Mouse (Mus musculus): ENCODE results near the gene Traf7.

The Traf7 gene

DNA sequence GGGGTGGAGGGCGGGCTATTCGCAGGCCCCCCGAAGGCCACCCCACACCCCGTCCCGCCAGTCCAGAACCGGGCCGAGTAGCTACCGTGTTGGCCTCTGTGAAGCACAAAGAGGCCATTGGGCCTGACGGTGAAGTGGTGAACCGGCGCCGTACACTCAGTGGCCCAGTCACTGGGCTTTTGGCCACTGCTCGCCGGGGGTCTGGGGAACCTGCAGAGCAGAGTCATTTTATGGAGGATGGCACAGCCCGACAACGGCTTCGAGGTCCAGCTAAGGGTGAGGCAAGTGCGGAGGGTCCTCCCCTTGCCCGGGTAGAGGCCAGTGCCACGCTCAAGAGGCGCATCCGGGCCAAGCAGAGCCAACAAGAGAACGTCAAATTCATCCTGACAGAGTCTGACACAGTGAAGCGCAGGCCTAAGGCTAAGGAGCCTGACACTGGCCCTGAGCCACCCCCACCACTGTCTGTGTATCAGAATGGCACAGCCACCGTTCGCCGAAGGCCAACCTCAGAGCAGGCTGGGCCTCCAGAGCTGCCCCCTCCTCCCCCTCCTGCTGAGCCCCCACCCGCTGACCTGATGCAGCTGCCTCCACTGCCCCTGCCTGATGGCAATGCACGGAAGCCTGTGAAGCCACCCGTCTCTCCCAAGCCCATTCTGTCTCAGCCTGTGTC is 22.3 kb downstream of the Traf7 start:
- no peak for DNase-seq

DNA sequence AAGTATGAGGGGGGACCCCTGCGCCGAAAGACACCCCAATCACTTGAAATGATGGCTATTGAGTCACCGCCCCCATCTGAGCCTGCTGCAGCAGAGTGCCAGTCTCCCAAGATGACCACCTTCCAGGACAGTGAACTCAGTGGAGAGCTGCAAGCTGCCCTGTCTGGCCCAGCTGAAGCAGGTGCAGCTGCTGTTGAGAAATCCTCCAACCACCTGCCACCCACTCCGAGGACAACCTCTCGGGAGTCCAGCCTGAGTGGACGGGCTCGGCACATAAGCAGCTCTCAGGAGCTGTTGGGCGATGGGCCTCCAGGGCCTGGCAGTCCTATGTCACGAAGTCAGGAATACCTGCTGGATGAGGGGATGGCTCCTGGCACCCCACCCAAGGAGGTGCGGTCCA is 23.7 kb downstream of the Traf7 start:
- no peak for DNase-seq

DNA sequence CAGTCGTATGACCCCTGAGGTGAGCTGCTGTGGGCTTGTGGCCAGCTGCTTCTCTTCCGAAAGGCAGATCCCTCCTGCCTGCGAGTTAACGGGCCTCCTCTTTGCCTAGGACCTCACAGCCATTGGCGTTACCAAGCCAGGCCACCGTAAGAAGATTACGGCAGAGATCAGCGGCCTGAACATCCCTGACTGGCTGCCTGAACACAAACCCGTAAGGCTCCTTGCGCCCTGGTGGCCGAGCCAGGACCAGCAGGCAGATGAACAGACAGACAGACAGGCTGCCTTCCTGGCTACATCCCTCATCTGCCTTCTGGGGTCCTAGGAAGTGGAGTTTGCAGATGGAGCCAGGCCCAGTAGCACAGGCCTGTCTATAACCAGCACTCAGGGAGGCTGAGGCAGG is 25.5 kb downstream of the Traf7 start:
- no peak for DNase-seq

DNA sequence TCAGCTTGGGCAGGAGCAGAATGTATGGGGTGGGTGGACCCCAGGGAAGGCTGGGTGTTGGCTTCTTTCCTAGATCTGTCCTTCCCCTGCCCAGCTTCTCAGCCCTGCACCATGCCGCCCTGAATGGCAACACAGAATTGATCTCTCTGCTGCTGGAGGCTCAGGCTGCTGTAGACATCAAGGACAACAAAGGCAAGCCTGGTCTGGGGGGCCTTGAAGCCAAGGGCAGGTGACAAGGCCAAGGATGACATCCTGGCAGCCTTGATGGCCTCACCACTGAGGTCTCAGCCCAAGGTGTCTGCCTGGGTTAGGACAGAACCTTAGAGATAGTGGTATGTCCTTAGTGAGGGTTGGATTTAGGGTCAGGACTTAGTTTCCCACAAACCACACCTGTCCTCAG is 31.7 kb downstream of the Traf7 start:
- DNase-seq, result no peak

DNA sequence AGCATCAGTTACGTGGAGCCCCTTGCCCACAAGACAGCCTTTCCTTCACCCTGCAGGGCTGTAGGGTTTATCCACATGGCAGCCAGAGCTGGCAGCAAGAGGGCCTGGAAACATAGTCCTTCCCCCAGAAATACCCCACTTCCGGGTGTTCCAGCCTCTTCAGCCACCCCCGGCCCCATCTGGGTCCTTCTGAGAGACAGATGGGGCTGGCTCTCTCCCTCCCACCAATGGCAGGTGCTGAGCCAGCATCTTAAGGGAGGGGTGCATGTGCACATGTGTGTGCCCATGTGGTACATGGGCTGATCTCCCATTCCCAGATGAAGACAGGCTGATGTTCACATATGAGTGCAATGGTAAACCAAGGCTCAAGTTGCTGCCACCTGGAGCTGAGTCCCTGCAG is 32.3 kb downstream of the Traf7 start:
- DNase-seq, result no peak

DNA sequence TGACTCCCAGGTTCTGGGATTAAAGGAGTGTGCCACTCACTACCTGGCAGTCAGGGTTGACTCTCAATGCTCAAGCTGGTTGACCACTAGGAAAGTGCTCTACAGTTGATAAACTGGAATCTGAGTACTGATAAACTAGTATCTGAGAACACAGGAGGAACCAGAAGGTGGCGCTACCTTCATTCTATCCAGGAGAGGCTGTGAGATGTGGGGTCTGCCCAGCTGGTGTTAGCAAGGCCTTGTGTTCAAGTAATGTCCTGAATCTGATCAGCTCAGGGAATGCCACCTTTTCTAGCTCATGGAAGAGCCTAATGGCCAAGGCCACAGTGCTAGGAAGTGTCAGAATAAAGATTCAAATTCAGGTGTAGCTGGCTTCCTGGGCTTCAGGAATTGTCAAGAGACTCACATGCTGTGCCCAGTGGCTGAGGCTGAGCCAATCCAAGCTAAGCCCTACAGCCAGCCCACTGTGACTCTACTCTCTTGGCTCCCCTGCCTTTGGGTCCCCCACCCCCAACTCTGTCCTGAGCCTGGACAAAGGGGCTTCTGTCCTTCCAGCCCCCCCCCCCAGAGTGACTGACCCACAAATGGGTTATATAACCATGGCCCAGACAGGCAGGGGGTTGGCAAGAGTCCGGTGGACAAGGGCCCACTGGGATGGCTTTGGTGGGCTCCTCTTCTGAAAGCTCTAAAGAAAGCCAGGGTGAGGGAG is 33.0 kb downstream of the Traf7 start:
- peak; percentile 51 for DNase-seq

DNA sequence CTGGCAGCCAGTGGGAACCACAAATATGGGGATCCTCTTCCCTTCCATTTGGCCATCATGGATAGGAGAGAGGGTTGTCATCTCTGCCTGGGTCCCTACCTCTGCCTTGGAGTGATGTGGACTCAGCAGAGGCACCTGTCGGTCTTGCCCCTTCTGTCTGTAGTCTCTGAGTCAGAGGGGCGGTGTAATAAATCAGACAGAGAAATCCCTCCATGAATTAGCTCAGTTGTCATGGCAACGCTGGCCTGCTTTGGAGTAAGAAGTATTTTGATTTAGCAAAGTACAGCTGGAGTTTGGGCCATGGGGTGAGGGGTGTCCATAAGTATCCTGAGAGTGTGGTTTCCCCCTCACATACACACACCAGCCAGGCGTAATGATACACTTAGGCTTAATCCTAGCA is 37.3 kb downstream of the Traf7 start:
- DNase-seq, result no peak

DNA sequence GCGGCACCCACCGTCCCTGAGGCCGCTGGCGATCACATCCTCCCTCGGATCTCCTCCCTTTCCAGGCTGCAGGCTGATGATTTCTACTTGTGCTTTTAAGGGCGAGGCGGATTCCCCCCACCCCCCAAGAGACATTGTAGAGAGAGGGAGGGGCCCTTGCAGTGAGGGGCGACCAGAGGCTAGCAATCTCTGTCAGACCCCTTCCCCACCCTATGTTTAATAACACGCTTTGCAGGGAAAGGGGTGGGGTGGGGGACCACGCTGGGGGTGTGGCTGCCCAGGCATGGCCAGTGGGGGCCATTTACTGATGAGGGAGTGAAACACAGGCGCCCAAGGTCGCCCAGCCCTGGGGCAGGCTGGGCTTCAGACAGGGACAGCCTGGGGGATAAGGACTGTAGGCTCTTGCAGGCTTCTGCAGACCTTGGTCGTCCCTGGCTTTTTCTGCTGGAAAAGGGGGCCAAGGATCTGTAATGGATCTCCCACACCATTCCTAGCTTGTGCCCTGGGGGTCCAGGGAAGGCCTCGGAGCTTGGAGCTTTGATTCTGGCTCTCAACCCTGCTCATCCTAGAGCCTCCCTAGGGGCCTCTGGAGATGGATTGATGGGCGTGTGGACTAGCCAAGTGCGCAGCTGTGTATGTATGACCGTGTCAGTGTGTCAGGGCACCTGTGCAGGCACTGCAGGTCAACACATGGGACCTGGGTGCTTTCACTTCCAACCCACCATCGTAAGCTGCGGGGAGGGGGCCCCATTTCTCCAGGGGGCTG is 38.3 kb downstream of the Traf7 start:
- no peak for DNase-seq

DNA sequence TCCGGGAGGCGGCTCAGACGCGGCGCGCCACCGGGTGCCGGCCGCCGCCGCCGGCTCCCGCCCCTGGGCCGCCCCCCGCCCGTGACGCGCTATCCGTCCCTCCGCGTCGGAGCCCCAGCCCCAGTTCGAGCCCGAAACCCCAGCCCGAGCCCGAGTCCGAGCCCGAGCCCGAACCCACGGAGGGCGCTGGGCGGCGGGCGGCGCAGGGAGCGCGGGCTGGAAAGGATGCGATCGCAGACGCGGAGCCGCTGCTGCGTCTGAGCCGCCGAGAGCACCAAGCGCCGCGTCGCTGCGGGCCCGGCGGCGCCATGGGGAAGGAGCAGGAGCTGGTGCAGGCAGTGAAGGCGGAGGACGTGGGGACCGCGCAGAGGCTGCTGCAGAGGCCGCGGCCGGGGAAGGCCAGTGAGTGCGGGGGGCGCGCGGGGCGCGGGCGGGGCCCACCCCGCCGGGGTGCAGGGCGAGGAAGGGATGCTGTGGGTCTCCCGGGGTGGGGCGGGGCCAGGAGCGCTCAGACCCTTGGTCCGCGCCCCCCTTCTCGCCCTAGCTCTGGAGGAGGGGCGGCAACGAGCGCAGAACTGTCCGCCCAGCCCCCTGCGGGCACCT is 39.0 kb downstream of the Traf7 start:
- DNase-seq, result no peak

DNA sequence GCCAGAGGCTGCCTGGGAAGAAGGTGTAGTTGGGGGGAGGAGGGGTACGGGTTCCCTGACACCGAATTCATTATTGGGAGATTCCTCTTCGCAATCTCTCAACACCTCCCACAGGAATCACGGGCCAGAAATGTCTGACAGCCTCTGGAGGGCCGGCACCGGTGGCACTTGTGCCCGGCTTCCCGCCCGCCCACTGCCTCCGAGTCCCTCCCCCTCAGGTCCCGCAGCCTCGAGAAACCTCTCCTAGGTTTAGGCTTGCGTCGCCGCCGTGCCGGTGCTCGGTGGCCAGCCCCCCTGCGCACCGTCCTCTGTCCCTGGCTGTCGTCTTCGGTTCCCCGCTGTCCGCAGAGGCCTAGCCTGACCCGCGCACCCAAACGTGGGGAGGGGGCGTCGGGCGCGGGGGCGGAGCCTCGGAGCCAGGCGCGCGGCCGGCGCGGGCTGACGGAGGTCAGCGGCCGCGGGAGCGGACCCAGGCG is 39.5 kb downstream of the Traf7 start, which contains the start of gene Caskin1:
TSS of gene Caskin1 (plus strand) at position 416 of the 476 bp plus-strand sequence.
- DNase-seq, result no peak

DNA sequence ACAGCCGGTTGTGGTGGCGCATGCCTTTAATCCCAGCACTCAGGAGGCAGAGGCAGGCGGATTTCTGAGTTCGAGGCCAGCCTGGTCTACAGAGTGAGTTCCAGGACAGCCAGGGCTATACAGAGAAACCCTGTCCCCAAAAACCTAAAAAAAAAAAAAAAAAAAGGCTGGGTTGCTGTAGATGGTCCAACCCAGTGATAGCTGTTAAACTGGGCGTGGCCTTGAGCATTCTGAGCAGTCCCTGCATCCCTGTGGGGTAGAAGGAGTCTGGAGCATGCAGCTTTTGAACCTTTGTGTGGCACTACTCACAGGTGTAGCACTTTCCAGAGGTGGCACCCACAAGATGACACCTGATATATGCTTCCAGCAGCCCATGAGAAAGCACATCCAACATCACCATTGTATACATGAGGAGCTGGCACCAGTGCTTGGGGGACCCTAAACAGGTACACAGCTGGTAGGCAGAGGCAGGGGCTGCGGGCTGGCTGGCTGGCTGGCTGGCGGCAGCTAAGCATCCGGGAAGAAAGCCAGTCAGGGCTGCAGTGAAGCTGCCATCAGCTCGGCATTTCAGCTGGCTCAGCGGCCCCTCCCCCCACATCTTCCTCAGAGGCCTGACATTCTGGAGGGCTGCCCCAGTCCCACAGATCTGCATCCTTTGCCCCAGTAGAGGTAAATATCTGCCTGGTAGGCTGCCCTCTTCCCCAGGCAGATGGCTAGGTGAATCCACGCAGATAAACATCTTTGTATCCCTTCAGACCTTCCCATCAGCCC is 42.5 kb downstream of the Traf7 start:
- no peak for DNase-seq

DNA sequence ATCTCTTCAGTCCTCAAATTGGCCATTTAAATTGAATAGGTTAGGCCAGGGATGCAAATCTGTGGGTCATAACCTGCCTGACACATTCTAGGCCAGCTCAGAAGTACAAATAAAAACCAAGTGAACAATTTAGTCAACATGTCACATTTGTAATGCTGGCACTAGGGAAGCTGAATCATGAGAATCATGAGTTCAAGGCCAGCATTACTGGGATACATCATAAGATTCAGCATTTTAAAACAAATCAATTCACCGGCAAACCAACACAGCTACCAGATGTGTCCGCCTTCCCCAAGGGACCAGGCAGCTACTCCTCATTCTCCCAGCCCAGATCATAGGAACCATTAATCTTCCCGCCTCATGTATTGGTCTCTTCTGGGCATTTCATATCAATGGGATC is 44.2 kb downstream of the Traf7 start:
- DNase-seq, result no peak

DNA sequence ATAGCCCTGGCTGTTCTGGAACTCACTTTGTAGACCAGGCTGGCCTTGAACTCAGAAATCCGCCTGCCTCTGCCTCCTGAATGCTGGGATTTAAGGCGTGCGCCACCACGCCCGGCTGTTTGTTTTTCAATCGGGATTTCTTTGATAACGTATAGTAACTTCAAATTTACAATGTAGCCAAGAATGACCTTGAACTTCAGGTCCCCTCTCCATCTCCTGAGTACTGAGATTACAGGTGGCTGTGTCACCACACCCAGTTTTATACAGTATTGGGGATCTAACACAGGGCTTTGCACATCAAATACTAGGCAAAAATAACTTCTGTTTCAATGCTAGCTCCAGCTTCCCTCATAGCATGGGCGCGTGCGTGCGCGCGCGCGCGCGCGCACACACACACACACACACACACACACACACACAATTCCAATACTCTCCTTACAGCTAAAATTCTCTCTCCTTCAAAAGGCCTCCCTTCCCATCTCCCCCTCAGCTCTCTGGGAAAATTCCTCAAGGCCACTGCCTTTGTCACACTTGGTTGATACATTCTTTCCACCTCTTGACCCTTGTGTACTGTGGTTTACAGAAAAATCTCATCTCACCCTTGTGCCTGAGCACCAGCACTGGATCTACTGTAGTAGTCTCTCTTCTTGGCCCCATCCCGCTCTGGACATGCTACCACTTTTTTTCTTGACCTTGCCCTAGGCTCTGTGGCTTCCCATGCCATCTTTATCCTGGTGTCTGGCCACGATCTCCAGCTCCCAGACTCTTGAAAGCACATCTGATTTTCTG is 46.5 kb downstream of the Traf7 start:
- DNase-seq, result no peak

DNA sequence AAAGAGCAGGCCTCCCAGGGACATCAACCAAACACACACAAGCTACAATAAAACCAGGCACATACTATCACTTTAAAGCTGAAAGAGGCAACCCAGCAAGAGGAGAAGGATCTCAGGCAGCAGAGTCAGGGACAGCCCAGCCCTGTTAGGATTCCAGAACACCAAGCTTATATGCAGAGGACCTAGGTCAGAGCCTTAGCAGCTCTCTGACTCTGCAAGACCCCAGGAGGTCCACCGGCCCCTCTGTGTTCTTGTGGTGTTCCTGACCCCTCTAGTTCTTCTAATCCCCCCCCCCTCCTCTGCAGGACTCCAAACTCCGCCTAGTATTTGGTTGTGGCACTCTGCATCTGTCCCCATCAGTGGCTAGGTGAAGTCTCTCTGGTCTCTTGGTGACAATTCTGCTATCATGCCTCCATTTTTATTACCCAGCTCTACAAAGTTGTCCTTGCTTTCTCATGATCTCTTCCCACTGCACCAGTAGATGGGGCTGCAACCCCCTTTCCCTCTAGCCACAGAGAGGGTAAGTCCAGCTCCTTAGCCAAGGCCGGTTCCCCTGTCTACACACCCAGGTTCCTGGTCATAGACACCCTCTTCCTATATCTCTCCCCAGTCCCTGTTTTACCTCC is 47.4 kb downstream of the Traf7 start:
- no peak for DNase-seq

DNA sequence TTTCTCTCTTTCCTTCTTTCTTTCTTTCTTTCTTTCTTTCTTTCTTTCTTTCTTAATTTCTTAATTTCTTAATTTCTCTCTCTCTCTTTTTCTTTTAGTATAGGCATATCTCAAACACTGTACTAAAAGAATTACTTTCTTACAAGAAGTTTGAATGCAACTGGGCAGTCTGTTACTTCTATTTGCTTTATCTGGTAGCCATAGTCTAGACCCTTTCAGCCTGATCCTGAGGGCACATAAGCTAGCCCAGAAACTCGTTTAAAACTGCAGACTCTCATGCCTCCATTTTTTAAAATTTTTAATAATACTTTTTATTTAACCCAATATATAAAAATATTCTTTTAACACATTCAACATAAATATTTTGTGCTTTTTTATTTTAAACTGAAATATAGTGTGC is 48.3 kb downstream of the Traf7 start:
- DNase-seq, result no peak

DNA sequence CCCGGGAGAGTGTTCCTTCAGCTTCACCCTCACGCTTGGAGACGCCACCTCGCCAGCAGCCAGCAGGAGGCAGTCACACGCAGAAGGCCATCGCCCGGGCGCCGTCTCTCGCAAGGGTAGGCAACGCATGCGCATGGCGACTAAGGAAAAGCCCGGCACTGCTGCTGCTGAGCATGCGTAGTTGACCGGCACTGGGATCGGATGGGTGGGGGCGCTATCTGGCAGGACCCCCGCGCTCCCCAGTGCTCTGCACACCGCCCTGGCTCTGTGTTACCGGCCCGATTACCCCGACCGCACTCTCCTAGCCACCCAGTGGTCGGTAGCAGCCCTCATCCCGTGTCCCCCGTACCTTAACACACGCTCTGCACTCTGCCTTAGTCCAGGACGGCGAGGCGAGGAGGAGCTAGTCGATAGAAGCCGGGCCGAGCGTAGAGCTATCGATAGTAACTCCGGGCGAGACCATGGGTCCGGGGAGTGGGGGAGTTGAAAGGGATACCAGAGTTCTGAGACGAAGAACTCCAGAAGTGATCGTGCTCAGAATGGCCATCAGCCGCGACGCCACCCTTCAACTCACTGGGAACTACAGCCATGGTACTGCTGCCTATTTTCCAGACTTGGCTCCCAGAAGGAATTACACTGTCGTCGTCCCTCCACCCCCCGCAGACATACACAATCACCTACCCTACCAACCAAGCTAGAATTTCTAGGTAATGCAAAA is 48.9 kb downstream of the Traf7 start, which contains the start of gene Mlst8:
TSS of gene Mlst8 (minus strand) at position 416 of the 718 bp plus-strand sequence.
- DNase-seq, result peak; percentile 98

DNA sequence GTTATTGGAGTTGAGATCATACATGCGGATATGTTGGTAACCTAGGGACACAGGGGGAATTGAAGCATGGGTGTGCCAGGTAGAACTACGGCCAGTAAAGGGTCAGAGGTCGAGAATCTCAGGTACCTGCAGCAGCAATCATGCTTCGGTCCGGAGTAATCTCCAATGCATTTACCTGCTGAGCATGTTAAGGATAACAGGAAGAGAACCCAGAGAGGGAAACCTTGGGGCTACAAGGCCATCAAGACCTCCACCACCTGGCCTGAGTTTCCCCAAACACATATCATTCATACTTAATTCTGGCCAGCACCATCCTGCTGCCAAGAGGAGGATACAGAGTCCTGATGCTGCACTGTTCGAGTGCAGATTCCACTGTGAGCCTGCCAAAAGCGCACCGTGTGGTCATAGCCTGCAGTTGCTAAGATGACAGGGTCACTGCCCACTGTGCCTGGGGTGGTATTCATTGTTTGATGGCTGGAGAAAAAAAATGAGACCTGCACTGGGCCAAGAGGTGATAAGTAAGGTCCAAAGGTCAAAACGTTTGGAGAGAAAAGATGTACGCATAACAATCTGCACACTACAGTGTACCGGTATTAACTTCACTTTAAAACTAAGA is 49.6 kb downstream of the Traf7 start:
- DNase-seq, result peak; percentile 46

DNA sequence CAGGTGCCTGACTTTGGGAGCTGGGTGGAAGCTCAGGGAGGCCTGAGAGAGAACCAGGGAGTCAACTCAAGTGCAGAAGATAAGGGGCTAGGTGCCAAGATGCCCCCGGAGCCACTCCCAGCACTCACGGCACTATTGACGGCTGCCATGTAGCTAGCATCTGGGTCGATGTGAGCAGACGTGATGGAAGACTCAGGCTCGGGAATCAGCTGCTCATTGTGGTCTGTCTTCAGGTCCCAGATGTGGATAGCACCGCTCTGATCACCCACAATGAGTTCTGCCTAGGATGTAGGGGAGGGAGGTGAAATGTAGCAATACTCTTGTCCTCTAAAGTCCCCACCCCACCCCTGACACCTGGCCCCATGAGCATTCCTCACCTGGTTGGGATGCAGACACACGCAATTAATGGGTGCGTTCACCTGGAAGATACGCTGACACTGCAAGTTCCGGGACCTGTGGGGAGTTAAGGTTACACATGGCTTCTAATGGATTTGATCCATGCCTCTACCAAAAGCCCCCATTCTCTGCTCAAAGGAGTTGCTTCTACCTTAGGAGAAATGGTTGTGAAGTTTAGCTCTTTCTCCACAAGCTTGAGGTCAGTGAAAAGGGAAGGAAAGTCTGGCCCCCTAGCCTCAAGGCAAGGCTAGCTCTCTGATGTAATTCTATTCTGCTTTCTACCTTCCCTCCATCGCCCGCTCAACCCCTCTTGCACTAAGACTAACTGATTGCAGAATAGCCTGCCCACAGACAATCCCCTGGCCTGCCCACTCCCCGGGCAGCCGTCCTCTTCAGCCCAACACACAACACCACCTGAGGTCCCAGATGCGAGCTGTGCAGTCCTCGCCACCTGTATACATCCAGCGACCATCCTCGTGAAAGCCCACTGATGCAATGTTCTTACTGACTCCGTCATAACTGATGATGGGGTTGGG is 50.4 kb downstream of the Traf7 start:
- DNase-seq, result no peak
